ENCODE assay signal across 9 mouse cellular contexts in the genomic region with DNA sequence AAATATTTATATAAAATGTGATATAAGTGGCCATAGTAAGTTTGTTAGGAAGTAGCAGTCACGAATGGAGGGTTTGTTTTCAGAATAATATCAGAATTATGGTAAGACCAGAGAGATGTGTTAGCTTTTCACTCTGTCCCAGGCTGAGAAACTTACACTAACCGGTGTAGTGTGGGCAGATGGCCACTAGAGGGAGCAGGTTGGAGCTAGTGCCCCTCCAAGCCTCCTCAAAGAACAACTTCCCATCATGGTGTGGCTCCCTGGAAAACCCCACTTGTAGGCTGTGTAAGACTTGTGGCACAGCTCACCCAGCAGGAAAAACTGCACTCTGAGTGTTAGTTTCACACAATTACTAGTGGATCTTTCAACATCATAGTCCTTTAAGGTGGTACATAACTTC.
DNase-seq lines count a peak whose midpoint lies in the region; ATAC-seq and TF ChIP-seq lines count a peak whose summit lies in the region.
"Had no signal": no experiment of that assay in that cellular context is flagged by ENCODE, and none has a peak within 500 bp of the region (broad histone marks: within the 10 kb centered on the region; RNA-seq: fewer than 3 reads in every experiment).

No protein-coding gene starts in this region.

- H3K4me1 ChIP-seq in kidney, adult 2 months (ENCODE audit: control insufficient read depth, insufficient read depth, low read length): no peaks in the 10 kb centered on the region
- H3K4me1 ChIP-seq in kidney, embryonic 16.5 days (ENCODE audit: insufficient read depth, low read length): no peaks in the 10 kb centered on the region
- no peaks in the 10 kb centered on the region for H3K4me1 ChIP-seq in forebrain, embryonic 12.5 days
- H3K4me1 ChIP-seq in limb, embryonic 10.5 days: peaks cover 24% of the 10 kb centered on the region

- H3K9ac ChIP-seq in kidney, embryonic 16.5 days (replicated peaks; ENCODE audit: low read length): no peak overlapping the region
- no peak overlapping the region for H3K9ac ChIP-seq in forebrain, embryonic 12.5 days
- H3K9ac ChIP-seq: embryonic facial prominence, embryonic 12.5 days had no signal

- no peak for ATAC-seq in kidney, embryonic 16.5 days (ENCODE audit: low FRiP score, low TSS enrichment)
- ATAC-seq in forebrain, embryonic 12.5 days (ENCODE audit: low FRiP score): 0 out of 2 replicates have a peak, but pooled peaks have one; percentile 53

- H3K4me2 ChIP-seq in kidney, embryonic 16.5 days (replicated peaks; ENCODE audit: low read depth, low read length): no peak overlapping the region
- H3K4me2 ChIP-seq in forebrain, embryonic 12.5 days: no peak overlapping the region
- H3K4me2 ChIP-seq: embryonic facial prominence, embryonic 12.5 days had no signal

- no peaks in the 10 kb centered on the region for H3K9me3 ChIP-seq in kidney, embryonic 16.5 days (ENCODE audit: low read length)
- no peaks in the 10 kb centered on the region for H3K9me3 ChIP-seq in forebrain, embryonic 12.5 days
- H3K9me3 ChIP-seq in limb, embryonic 10.5 days (replicated peaks): no peaks in the 10 kb centered on the region
- H3K9me3 ChIP-seq: embryonic facial prominence, embryonic 12.5 days had no signal

- no peaks in the 10 kb centered on the region for H3K36me3 ChIP-seq in kidney, adult 2 months (ENCODE audit: control insufficient read depth, insufficient read depth, low read length)
- no peaks in the 10 kb centered on the region for H3K36me3 ChIP-seq in kidney, embryonic 16.5 days (ENCODE audit: insufficient read depth, low read length)
- no peaks in the 10 kb centered on the region for H3K36me3 ChIP-seq in forebrain, embryonic 12.5 days (replicated peaks)
- no peaks in the 10 kb centered on the region for H3K36me3 ChIP-seq in limb, embryonic 10.5 days
- H3K36me3 ChIP-seq: embryonic facial prominence, embryonic 12.5 days had no signal

- peak; percentile 79 for TF ChIP-seq CTCF in kidney, adult 2 months (conservative IDR thresholded peaks at IDR 0.05; ENCODE audit: insufficient read depth, insufficient read length, low read depth, low read length)

- no peak overlapping the region for H3K4me3 ChIP-seq in kidney, adult 2 months (ENCODE audit: insufficient read depth, low read depth, low read length)
- H3K4me3 ChIP-seq in kidney, embryonic 16.5 days (ENCODE audit: low read length): no peak overlapping the region
- no peak overlapping the region for H3K4me3 ChIP-seq in forebrain, embryonic 12.5 days (replicated peaks)
- H3K4me3 ChIP-seq in limb, embryonic 10.5 days: no peak overlapping the region
- H3K4me3 ChIP-seq: embryonic facial prominence, embryonic 12.5 days had no signal

- H3K27me3 ChIP-seq in kidney, adult 2 months (replicated peaks; ENCODE audit: control insufficient read depth, insufficient read depth, low read length): no peaks in the 10 kb centered on the region
- H3K27me3 ChIP-seq in kidney, embryonic 16.5 days (ENCODE audit: insufficient read depth, low read length): no peaks in the 10 kb centered on the region
- no peaks in the 10 kb centered on the region for H3K27me3 ChIP-seq in forebrain, embryonic 12.5 days
- H3K27me3 ChIP-seq in limb, embryonic 10.5 days (ENCODE audit: low read depth, poor library complexity, severe bottlenecking): no peaks in the 10 kb centered on the region
- H3K27me3 ChIP-seq: embryonic facial prominence, embryonic 12.5 days had no signal

- peak; percentile 50 for DNase-seq in kidney, adult 2 months
- DNase-seq in brain, embryonic 18.5 days (ENCODE audit: low read depth, low spot score): peak; percentile 6
- DNase-seq in induced T-regulatory cell, adult 2 months (ENCODE audit: low read depth): peak; percentile 18
- DNase-seq in limb, embryonic 10.5 days (ENCODE audit: low spot score): peak; percentile 84
- DNase-seq in retina, adult 2 months (ENCODE audit: low read depth, low spot score): peak; percentile 26
- peak; percentile 28 to 36 for DNase-seq in urinary bladder, postnatal 36 days (ENCODE audit: low spot score in 2 of 2)

- TF ChIP-seq POLR2A in kidney, adult 2 months (IDR thresholded peaks at IDR 0.05; ENCODE audit: low read depth, low read length): no peak

- 5% methylated on average over 2 of the region's 2 CpGs for WGBS in kidney, adult 2 months
- 6% methylated on average over 2 of the region's 2 CpGs for WGBS in kidney, embryonic 16.5 days
- 0% methylated on average over 2 of the region's 2 CpGs for WGBS in forebrain, embryonic 12.5 days
- WGBS in limb, embryonic 10.5 days: 10% methylated on average over 2 of the region's 2 CpGs

- no peak overlapping the region for H3K27ac ChIP-seq in kidney, adult 2 months (ENCODE audit: insufficient read depth, low read depth, low read length)
- H3K27ac ChIP-seq in kidney, embryonic 16.5 days (ENCODE audit: low read length): no peak overlapping the region
- H3K27ac ChIP-seq in forebrain, embryonic 12.5 days: no peak overlapping the region
- no peak overlapping the region for H3K27ac ChIP-seq in limb, embryonic 10.5 days
- H3K27ac ChIP-seq: embryonic facial prominence, embryonic 12.5 days had no signal

Comparison
In these comparisons a context has a peak if more than half of its experiments do, and no peak if none do; other contexts are left out.
1. DNase-seq: peak in every context shown above with its lines; median percentile 84 in limb, embryonic 10.5 days; 50 in kidney, adult 2 months; 32 in urinary bladder, postnatal 36 days; 26 in retina, adult 2 months; 18 in induced T-regulatory cell, adult 2 months; 6 in brain, embryonic 18.5 days.